In genomic region chr5:93151985-93152384, GRCm38 (mm10) we compare ENCODE assay signal across 11 mouse cellular contexts. TPM values are rescaled to one million over a fixed set of nuclear protein-coding genes. Genes with fewer than 3 reads are reported as not detected.
A peak's percentile ranks its signal among the peaks of the same experiment; 100 is the strongest.
DNase-seq lines count a peak whose midpoint lies in the region; ATAC-seq and TF ChIP-seq lines count a peak whose summit lies in the region.
"Had no signal": no experiment of that assay in that cellular context is flagged by ENCODE, and none has a peak within 500 bp of the region (broad histone marks: within the 10 kb centered on the region; RNA-seq: fewer than 3 reads in every experiment).

No protein-coding gene starts in this region.

- no peak overlapping the region for H3K9ac ChIP-seq in hindbrain, embryonic 14.5 days
- H3K9ac ChIP-seq in liver, embryonic 14.5 days (replicated peaks) = no peak overlapping the region

- 79% methylated on average over 6 of the region's 6 CpGs for WGBS in hindbrain, embryonic 10.5 days
- WGBS in hindbrain, embryonic 14.5 days = 78% methylated on average over 6 of the region's 6 CpGs
- 28% methylated on average over 6 of the region's 6 CpGs for WGBS in liver, embryonic 14.5 days (ENCODE audit: insufficient replicate concordance)

- no peaks in the 10 kb centered on the region for H3K27me3 ChIP-seq in hindbrain, embryonic 10.5 days (ENCODE audit: insufficient read depth, poor library complexity, severe bottlenecking)
- H3K27me3 ChIP-seq in hindbrain, embryonic 14.5 days (ENCODE audit: control insufficient read depth, insufficient read depth, low read length) = no peaks in the 10 kb centered on the region
- H3K27me3 ChIP-seq in liver, embryonic 14.5 days (ENCODE audit: control insufficient read depth, insufficient read depth, low read length) = no peaks in the 10 kb centered on the region

- TF ChIP-seq EP300 in liver, embryonic 14.5 days (IDR thresholded peaks at IDR 0.05; ENCODE audit: low read depth) = no peak

- no peak overlapping the region for H3K4me2 ChIP-seq in hindbrain, embryonic 14.5 days (replicated peaks)
- H3K4me2 ChIP-seq in liver, embryonic 14.5 days (ENCODE audit: low read depth) = no peak overlapping the region

- H3K4me1 ChIP-seq in hindbrain, embryonic 10.5 days (replicated peaks) = peaks cover 31% of the 10 kb centered on the region
- 0 out of 2 replicates have a peak, but pooled peaks cover 2% of the 10 kb centered on the region for H3K4me1 ChIP-seq in hindbrain, embryonic 14.5 days (replicated peaks; ENCODE audit: control insufficient read depth, insufficient read depth, low read length)
- H3K4me1 ChIP-seq in liver, embryonic 14.5 days (replicated peaks; ENCODE audit: control insufficient read depth in 2 of 2, insufficient read depth in 2 of 2, low read length in 1 of 2) = peaks cover 11 to 37% of the 10 kb centered on the region in 2 experiments

- H3K36me3 ChIP-seq in hindbrain, embryonic 10.5 days = peaks cover 95% of the 10 kb centered on the region
- peaks cover 34% of the 10 kb centered on the region for H3K36me3 ChIP-seq in hindbrain, embryonic 14.5 days (replicated peaks; ENCODE audit: control insufficient read depth, insufficient read depth)
- H3K36me3 ChIP-seq in liver, embryonic 14.5 days (replicated peaks; ENCODE audit: control insufficient read depth, insufficient read depth, low read depth) = no peaks in the 10 kb centered on the region

- 0 out of 2 replicates have a peak overlapping the region, but pooled peaks have one; percentile 16 for H3K27ac ChIP-seq in hindbrain, embryonic 10.5 days
- no peak overlapping the region for H3K27ac ChIP-seq in hindbrain, embryonic 14.5 days
- H3K27ac ChIP-seq in liver, embryonic 14.5 days = no peak overlapping the region
- H3K27ac ChIP-seq: hindbrain, postnatal 0 days had no signal

- TF ChIP-seq CTCF in liver, embryonic 14.5 days (IDR thresholded peaks at IDR 0.05; ENCODE audit: low read depth) = no peak

- H3K9me3 ChIP-seq in hindbrain, embryonic 10.5 days = no peaks in the 10 kb centered on the region
- no peaks in the 10 kb centered on the region for H3K9me3 ChIP-seq in hindbrain, embryonic 14.5 days (ENCODE audit: control insufficient read depth, low read length)
- no peaks in the 10 kb centered on the region for H3K9me3 ChIP-seq in liver, embryonic 14.5 days (ENCODE audit: control insufficient read depth, low read length)

- DNase-seq in hindbrain, embryonic 10.5 days (ENCODE audit: low spot score) = no peak
- DNase-seq in hindbrain, embryonic 14.5 days (ENCODE audit: low spot score) = no peak
- peak; percentile 49 for DNase-seq in 416B (ENCODE audit: low read depth)
- DNase-seq in T-cell, adult 2 months (ENCODE audit: low spot score) = peak; percentile 43
- DNase-seq in liver, embryonic 14.5 days (ENCODE audit: low read depth in 3 of 3, low spot score in 3 of 3) = no peak
- no peak for DNase-seq in adrenal gland, postnatal 25 days
- no peak for DNase-seq in gastrocnemius, postnatal 10 days
- DNase-seq: adrenal gland, postnatal 36 days had no signal

- H3K4me3 ChIP-seq in hindbrain, embryonic 10.5 days = no peak overlapping the region
- H3K4me3 ChIP-seq in hindbrain, embryonic 14.5 days (replicated peaks; ENCODE audit: low read length) = no peak overlapping the region
- H3K4me3 ChIP-seq in liver, embryonic 14.5 days (ENCODE audit: insufficient read depth in 1 of 2, low read depth in 2 of 2, low read length in 2 of 2) = no peak overlapping the region

- no peak for ATAC-seq in hindbrain, embryonic 14.5 days (ENCODE audit: low FRiP score)
- ATAC-seq in liver, embryonic 14.5 days (ENCODE audit: insufficient read depth) = peak; percentile 22; the same call in 1 of the 2 replicates
- ATAC-seq in megakaryocyte-erythroid progenitor cell, adult 5-6 weeks (replicated peaks; ENCODE audit: low FRiP score, low TSS enrichment, poor library complexity, severe bottlenecking) = no peak
- ATAC-seq: hindbrain, postnatal 0 days; midbrain, embryonic 16.5 days had no signal

RNA-seq across cellular contexts. Expression of gene Ccni, which starts 54.3 kb away (rescaled TPM):
- polyA plus RNA-seq in hindbrain, embryonic 10.5 days (2016; fragmentation: Nextera tagmentation; extraction: Ambion mirVana) = 115 and 118 TPM in 2 replicates
- 173 and 186 TPM in 2 replicates for polyA plus RNA-seq in hindbrain, embryonic 14.5 days (2014; fragmentation: Nextera tagmentation; extraction: Ambion mirVana)
- 21.0 and 21.7 TPM in 2 replicates for polyA plus RNA-seq in liver, embryonic 14.5 days (2012; rRNA removed)
- polyA plus RNA-seq in liver, embryonic 14.5 days (2014; fragmentation: Nextera tagmentation; extraction: Ambion mirVana) = 39.3 and 41.6 TPM in 2 replicates
- total RNA-seq in adrenal gland, postnatal 25 days (2021) = 199 and 208 TPM in 2 replicates
- 104 and 113 TPM in 2 replicates for total RNA-seq in megakaryocyte-erythroid progenitor cell, adult 5-6 weeks (2014; fragmentation: Nextera tagmentation)
- total RNA-seq in megakaryocyte-erythroid progenitor cell, adult 5-6 weeks (2017) = 115 and 124 TPM in 2 replicates
- 100 to 1,000 TPM; 117 to 125 TPM for total RNA-seq in gastrocnemius, postnatal 10 days (2021)

RNA-seq across cellular contexts. Expression of gene 2010109A12Rik, which starts 54.3 kb away (rescaled TPM):
- polyA plus RNA-seq in hindbrain, embryonic 10.5 days (2016; fragmentation: Nextera tagmentation; extraction: Ambion mirVana) = 2.3 and 2.6 TPM in 2 replicates
- 0.94 and 1.2 TPM in 2 replicates for polyA plus RNA-seq in hindbrain, embryonic 14.5 days (2014; fragmentation: Nextera tagmentation; extraction: Ambion mirVana)
- 0.30 and 0.55 TPM in 2 replicates for polyA plus RNA-seq in liver, embryonic 14.5 days (2012; rRNA removed)
- 1.2 and 1.5 TPM in 2 replicates for polyA plus RNA-seq in liver, embryonic 14.5 days (2014; fragmentation: Nextera tagmentation; extraction: Ambion mirVana)
- 0.94 TPM in 1 of 2 replicates, not detected in the other for total RNA-seq in adrenal gland, postnatal 25 days (2021)
- total RNA-seq in megakaryocyte-erythroid progenitor cell, adult 5-6 weeks (2014; fragmentation: Nextera tagmentation) = 1.8 TPM in 1 of 2 replicates, not detected in the other
- not detected in 2 replicates for total RNA-seq in megakaryocyte-erythroid progenitor cell, adult 5-6 weeks (2017)
- under 1 TPM in 1 of 2 experiments, not detected in 1; 0.50 TPM for total RNA-seq in gastrocnemius, postnatal 10 days (2021)
- total RNA-seq: hindbrain, postnatal 0 days had no signal

RNA-seq across cellular contexts. Expression of gene Sept11, which starts 58.7 kb away (rescaled TPM):
- 237 and 263 TPM in 2 replicates for polyA plus RNA-seq in hindbrain, embryonic 10.5 days (2016; fragmentation: Nextera tagmentation; extraction: Ambion mirVana)
- polyA plus RNA-seq in hindbrain, embryonic 14.5 days (2014; fragmentation: Nextera tagmentation; extraction: Ambion mirVana) = 155 and 163 TPM in 2 replicates
- 11.1 and 13.8 TPM in 2 replicates for polyA plus RNA-seq in liver, embryonic 14.5 days (2012; rRNA removed)
- polyA plus RNA-seq in liver, embryonic 14.5 days (2014; fragmentation: Nextera tagmentation; extraction: Ambion mirVana) = 18.6 and 21.4 TPM in 2 replicates
- 39.2 and 39.4 TPM in 2 replicates for total RNA-seq in adrenal gland, postnatal 25 days (2021)
- 44.5 and 60.0 TPM in 2 replicates for total RNA-seq in megakaryocyte-erythroid progenitor cell, adult 5-6 weeks (2014; fragmentation: Nextera tagmentation)
- total RNA-seq in megakaryocyte-erythroid progenitor cell, adult 5-6 weeks (2017) = 37.3 and 38.7 TPM in 2 replicates
- total RNA-seq in gastrocnemius, postnatal 10 days (2021) = 100 to 1,000 TPM; 161 to 185 TPM

Comparison
In these comparisons a context has a peak if more than half of its experiments do, and no peak if none do; other contexts are left out.
1. DNase-seq: peak in 416B (single experiment) and T-cell, adult 2 months (single experiment); none in hindbrain, embryonic 10.5 days (single experiment), hindbrain, embryonic 14.5 days (single experiment), liver, embryonic 14.5 days (0 of 3), adrenal gland, postnatal 25 days (single experiment) and gastrocnemius, postnatal 10 days (single experiment).